Mouse (Mus musculus) kidney, adult 2 months (tissue): ENCODE measurements around the gene Gsg1.

Experiments used
- CTCF ChIP-seq: fragments of 200-500 bp; conservative IDR thresholded peaks from 2 replicates; pipeline ENCODE4 v1.5.1; 2011; ENCODE audit warnings: low read depth, mild to moderate bottlenecking, control low read depth, low read length, moderate library complexity, mixed read lengths; ENCODE audit not compliant: insufficient read depth, insufficient read length
- POLR2A ChIP-seq: fragments of 200-500 bp; IDR thresholded peaks from one replicate; pipeline ENCODE4 v1.6.1; 2011; ENCODE audit warnings: low read depth, low read length, control low read depth

- no peak for TF ChIP-seq CTCF
- no peak for TF ChIP-seq POLR2A
Measured at GRCm38 (mm10) chr6:135292391-135292790, 38.2 kb upstream of the Gsg1 start.
